Mouse (Mus musculus): ENCODE results near the gene D630003M21Rik. TPM values are rescaled to one million over a fixed set of nuclear protein-coding genes. Genes with fewer than 3 reads are reported as not detected.

D630003M21Rik gene
- polyA plus RNA-seq, 2 experiments = 12.7 to 19.2 TPM

DNA sequence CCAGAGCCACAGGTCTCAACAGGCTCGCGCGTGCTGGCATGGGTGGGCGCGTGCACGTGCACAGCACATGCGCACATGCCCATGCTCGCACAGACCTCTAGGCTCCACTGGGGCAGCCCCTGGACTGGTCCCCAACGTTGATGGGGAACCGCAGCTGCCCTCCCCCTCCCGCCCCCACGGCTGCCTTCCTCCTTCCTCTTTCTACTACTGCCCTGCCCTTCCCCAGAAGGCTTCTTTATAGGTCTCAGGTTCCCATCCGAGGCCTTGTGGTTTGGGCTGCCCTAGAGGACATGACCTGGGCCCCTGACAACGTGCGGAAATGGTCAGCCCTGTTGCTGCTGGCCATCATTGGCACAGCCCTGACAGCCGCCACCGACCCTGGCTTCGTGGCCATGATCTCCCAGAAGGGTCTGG is 29.0 kb upstream of the D630003M21Rik start, which contains the start of gene Bpi:
TSS of gene Bpi (plus strand) at position 90 of the 414 bp plus-strand sequence.
- no peaks in the 10 kb centered on the region for H3K9me3 ChIP-seq (ENCODE audit: control insufficient read depth, low read length)
- no peaks in the 10 kb centered on the region for H3K27me3 ChIP-seq (ENCODE audit: control insufficient read depth, insufficient read depth, low read length)
- no peak within 1 kb of the TSS for H3K4me3 ChIP-seq (replicated peaks; ENCODE audit: low read length)
- no peak for DNase-seq (ENCODE audit: low spot score)
- ATAC-seq (ENCODE audit: low FRiP score, low read depth) = no peak
- TF ChIP-seq POLR2A (IDR thresholded peaks at IDR 0.05; ENCODE audit: borderline replicate concordance, extremely low read depth, insufficient read depth, insufficient read length) = no peak
- 47% methylated on average over 18 of the region's 18 CpGs for WGBS
- H3K27ac ChIP-seq (replicated peaks; ENCODE audit: low read depth, low read length) = no peak within 1 kb of the TSS
- no peak within 1 kb of the TSS for H3K9ac ChIP-seq (ENCODE audit: low read depth, low read length, severe bottlenecking)
- H3K4me2 ChIP-seq (replicated peaks; ENCODE audit: low read depth, low read length, severe bottlenecking) = peak within 1 kb of the TSS; percentile 8; the same call in 1 of the 2 replicates
- peaks cover 9% of the 10 kb centered on the region; the same call in 1 of the 2 replicates for H3K4me1 ChIP-seq (ENCODE audit: control insufficient read depth, insufficient read depth, low read length)
- H3K36me3 ChIP-seq (ENCODE audit: control insufficient read depth, insufficient read depth, low read length) = no peaks in the 10 kb centered on the region

DNA sequence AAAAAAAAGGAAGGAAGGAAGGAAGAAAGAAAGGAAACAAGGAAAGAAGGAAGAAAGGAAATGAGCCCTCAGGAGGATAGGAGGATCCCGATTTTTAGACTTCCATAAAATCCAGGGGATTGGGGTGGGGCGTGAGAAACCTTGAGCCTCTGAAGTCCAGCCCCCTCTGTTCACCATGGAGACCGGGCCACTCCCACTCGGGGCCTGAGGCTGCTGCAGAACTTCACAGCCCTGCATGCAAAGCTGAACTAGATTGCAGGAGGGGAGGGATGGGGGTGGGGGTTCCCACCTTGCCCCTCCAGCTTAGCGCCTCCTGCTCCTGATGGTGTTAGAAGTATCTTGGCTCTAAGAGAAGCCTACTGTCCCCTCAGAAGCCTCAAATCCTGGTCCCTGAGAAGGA is 27.9 kb upstream of the D630003M21Rik start:
- Histone ChIP-seq H3K27ac (replicated peaks; ENCODE audit: low read depth, low read length) (no peak overlapping the region), H3K4me2 (replicated peaks; ENCODE audit: low read depth, low read length, severe bottlenecking) (no peak overlapping the region), H3K4me3 (replicated peaks; ENCODE audit: low read length) (no peak overlapping the region), H3K9ac (ENCODE audit: low read depth, low read length, severe bottlenecking) (no peak overlapping the region), H3K27me3 (ENCODE audit: control insufficient read depth, insufficient read depth, low read length) (no peaks in the 10 kb centered on the region), H3K4me1 (ENCODE audit: control insufficient read depth, insufficient read depth, low read length) (peaks cover 9% of the 10 kb centered on the region; the same call in 1 of the 2 replicates), H3K36me3 (ENCODE audit: control insufficient read depth, insufficient read depth, low read length) (no peaks in the 10 kb centered on the region), H3K9me3 (ENCODE audit: control insufficient read depth, low read length) (no peaks in the 10 kb centered on the region)
- peak; percentile 38 for DNase-seq (ENCODE audit: low spot score)
- ATAC-seq (ENCODE audit: low FRiP score, low read depth) = peak; percentile 69; the same call in 1 of the 2 replicates
- no peak for TF ChIP-seq POLR2A (IDR thresholded peaks at IDR 0.05; ENCODE audit: borderline replicate concordance, extremely low read depth, insufficient read depth, insufficient read length)
- 5% methylated on average over 5 of the region's 5 CpGs for WGBS

DNA sequence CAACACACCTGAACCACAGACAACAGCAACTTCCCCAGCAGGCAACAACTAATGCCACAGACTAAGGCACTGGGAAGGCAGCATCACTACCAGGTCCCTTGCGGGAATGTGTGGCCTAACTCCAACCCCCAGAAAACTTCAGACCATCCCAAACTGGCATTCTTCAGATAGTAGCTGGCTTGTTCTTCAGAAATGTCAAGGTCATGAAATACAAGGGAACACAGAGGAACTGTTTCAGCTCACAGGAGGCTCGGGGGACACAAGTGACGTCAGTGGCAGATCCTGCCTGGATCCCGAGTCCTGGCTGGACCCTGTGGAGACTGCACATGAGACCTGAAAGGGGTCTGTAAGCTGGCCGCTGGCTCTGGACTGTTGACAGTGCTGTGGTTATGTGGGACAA is 24.8 kb upstream of the D630003M21Rik start:
- H3K4me1 ChIP-seq (ENCODE audit: control insufficient read depth, insufficient read depth, low read length) = peaks cover 9% of the 10 kb centered on the region; the same call in 1 of the 2 replicates
- H3K4me3 ChIP-seq (replicated peaks; ENCODE audit: low read length) = no peak overlapping the region
- H3K9ac ChIP-seq (ENCODE audit: low read depth, low read length, severe bottlenecking) = no peak overlapping the region
- no peak for TF ChIP-seq POLR2A (IDR thresholded peaks at IDR 0.05; ENCODE audit: borderline replicate concordance, extremely low read depth, insufficient read depth, insufficient read length)
- ATAC-seq (ENCODE audit: low FRiP score, low read depth) = no peak
- no peaks in the 10 kb centered on the region for H3K9me3 ChIP-seq (ENCODE audit: control insufficient read depth, low read length)
- H3K27ac ChIP-seq (replicated peaks; ENCODE audit: low read depth, low read length) = no peak overlapping the region
- 71% methylated on average over 5 of the region's 5 CpGs for WGBS
- no peak for DNase-seq (ENCODE audit: low spot score)
- no peaks in the 10 kb centered on the region for H3K36me3 ChIP-seq (ENCODE audit: control insufficient read depth, insufficient read depth, low read length)
- H3K27me3 ChIP-seq (ENCODE audit: control insufficient read depth, insufficient read depth, low read length) = no peaks in the 10 kb centered on the region
- no peak overlapping the region for H3K4me2 ChIP-seq (replicated peaks; ENCODE audit: low read depth, low read length, severe bottlenecking)

DNA sequence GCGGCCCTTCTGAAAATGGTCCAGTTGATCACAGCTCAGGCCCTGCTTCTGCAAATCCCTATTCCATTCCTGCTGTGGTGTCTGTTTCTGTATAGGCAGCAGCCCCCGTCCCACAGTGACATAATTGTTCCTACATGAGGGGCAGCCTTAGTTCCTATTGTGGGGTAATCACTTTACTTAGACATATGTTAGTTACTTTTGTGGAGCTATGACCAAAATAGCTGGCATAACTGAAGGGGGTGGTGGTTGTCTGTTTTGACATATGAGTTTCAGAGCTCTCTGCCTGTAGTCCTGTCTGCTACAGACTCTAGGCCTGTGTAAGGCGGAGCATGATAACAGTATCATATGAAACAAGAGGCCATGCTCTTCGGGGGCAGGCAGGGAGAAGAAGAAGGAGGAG is 21.5 kb upstream of the D630003M21Rik start:
- no peaks in the 10 kb centered on the region for H3K36me3 ChIP-seq (ENCODE audit: control insufficient read depth, insufficient read depth, low read length)
- no peak for ATAC-seq (ENCODE audit: low FRiP score, low read depth)
- no peak for TF ChIP-seq POLR2A (IDR thresholded peaks at IDR 0.05; ENCODE audit: borderline replicate concordance, extremely low read depth, insufficient read depth, insufficient read length)
- H3K9ac ChIP-seq (ENCODE audit: low read depth, low read length, severe bottlenecking) = no peak overlapping the region
- no peak overlapping the region for H3K27ac ChIP-seq (replicated peaks; ENCODE audit: low read depth, low read length)
- no peaks in the 10 kb centered on the region for H3K9me3 ChIP-seq (ENCODE audit: control insufficient read depth, low read length)
- no peak overlapping the region for H3K4me3 ChIP-seq (replicated peaks; ENCODE audit: low read length)
- H3K4me2 ChIP-seq (replicated peaks; ENCODE audit: low read depth, low read length, severe bottlenecking) = no peak overlapping the region
- no peak for DNase-seq (ENCODE audit: low spot score)
- 69% methylated on average over 4 of the region's 4 CpGs for WGBS
- H3K4me1 ChIP-seq (ENCODE audit: control insufficient read depth, insufficient read depth, low read length) = no peaks in the 10 kb centered on the region
- no peaks in the 10 kb centered on the region for H3K27me3 ChIP-seq (ENCODE audit: control insufficient read depth, insufficient read depth, low read length)

DNA sequence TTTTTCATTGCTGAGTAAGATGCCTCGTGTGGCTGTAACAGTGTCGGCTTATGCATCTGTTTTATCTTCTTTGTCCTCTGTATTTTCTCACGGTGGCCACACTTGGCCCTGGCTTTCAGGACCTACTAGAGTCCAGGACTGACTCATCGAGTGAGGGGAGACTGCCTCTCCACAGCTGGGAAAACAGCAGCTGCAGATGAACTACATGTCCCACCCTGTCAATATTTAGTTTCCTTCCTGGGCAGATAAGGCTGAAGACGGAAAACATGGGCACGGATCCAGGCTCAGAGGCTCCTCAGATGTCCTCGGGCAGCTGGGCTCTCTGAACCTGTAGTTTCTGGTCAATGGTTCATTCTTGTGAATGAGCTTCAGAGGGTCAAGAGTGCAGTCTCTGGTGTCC is 19.3 kb upstream of the D630003M21Rik start:
- Histone ChIP-seq H3K27ac (replicated peaks; ENCODE audit: low read depth, low read length) (no peak overlapping the region), H3K9ac (ENCODE audit: low read depth, low read length, severe bottlenecking) (no peak overlapping the region), H3K4me1 (ENCODE audit: control insufficient read depth, insufficient read depth, low read length) (peaks cover 4% of the 10 kb centered on the region; the same call in 1 of the 2 replicates), H3K4me2 (replicated peaks; ENCODE audit: low read depth, low read length, severe bottlenecking) (no peak overlapping the region), H3K4me3 (replicated peaks; ENCODE audit: low read length) (no peak overlapping the region), H3K27me3 (ENCODE audit: control insufficient read depth, insufficient read depth, low read length) (no peaks in the 10 kb centered on the region), H3K36me3 (ENCODE audit: control insufficient read depth, insufficient read depth, low read length) (no peaks in the 10 kb centered on the region), H3K9me3 (ENCODE audit: control insufficient read depth, low read length) (no peaks in the 10 kb centered on the region)
- no peak for DNase-seq (ENCODE audit: low spot score)
- no peak for TF ChIP-seq POLR2A (IDR thresholded peaks at IDR 0.05; ENCODE audit: borderline replicate concordance, extremely low read depth, insufficient read depth, insufficient read length)
- ATAC-seq (ENCODE audit: low FRiP score, low read depth) = no peak
- 70% methylated on average over 7 of the region's 7 CpGs for WGBS

All from limb, embryonic 14.5 days (tissue).